Mouse (Mus musculus): ENCODE measurements at regions not wholly inside any gene's neighbourhood (a gene's known extent, or its start where the extent isn't known, plus 50 kb on each side); places are given as distances from the start of the nearest gene placed in this dataset.

DNA sequence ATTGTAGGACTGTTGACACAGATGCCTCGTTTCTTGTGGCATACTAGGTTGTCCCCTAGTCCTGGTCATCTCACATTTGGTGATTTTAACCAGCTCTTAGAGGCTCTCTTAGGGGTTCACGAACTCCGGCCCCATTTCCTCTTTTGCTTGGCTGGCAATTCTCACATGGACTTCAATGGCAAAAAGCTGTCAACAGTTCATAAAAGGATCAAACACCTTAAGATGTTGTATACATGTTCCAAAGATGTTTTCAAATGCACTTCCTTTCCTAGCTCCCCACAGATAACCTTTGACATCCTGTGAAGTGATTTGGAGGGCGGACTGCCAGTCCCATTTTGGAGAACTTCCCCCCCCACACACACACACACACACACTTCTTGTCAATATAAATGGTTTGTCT is 153.7 kb upstream of the Rpl34 start:
- no peak for TF ChIP-seq MYOD1 (IDR thresholded peaks at IDR 0.05; ENCODE audit: control insufficient read depth in 1 of 3, insufficient read length in 2 of 3, low read depth in 2 of 3)
- TF ChIP-seq USF1 (IDR thresholded peaks at IDR 0.05; ENCODE audit: low read depth), result no peak
- TF ChIP-seq POLR2A (IDR thresholded peaks at IDR 0.05; ENCODE audit: insufficient read length, low read depth), result no peak
- TF ChIP-seq TCF3 (IDR thresholded peaks at IDR 0.05; ENCODE audit: insufficient read length, low read depth), result no peak
- no peak for TF ChIP-seq POLR2AphosphoS2 (IDR thresholded peaks at IDR 0.05; ENCODE audit: insufficient read length, low read depth)
- TF ChIP-seq MAX (IDR thresholded peaks at IDR 0.05; ENCODE audit: low read depth), result no peak
- no peak for TF ChIP-seq E2F4 (IDR thresholded peaks at IDR 0.05; ENCODE audit: insufficient read depth)
- no peak for TF ChIP-seq SRF (IDR thresholded peaks at IDR 0.05; ENCODE audit: control insufficient read depth, insufficient read length, low read depth)
- no peak for TF ChIP-seq TCF12 (IDR thresholded peaks at IDR 0.05; ENCODE audit: insufficient read depth, poor library complexity, severe bottlenecking)
- TF ChIP-seq MYOG (IDR thresholded peaks at IDR 0.05; ENCODE audit: control insufficient read depth in 1 of 3, insufficient read depth in 1 of 3, insufficient read length in 2 of 3, low read depth in 2 of 3), result no peak

Measured in myocyte (in vitro differentiated cells).